Mouse (Mus musculus) brain, embryonic 14.5 days (tissue): ENCODE results near the gene Zfp462.

ENCODE experiments used
- CTCF ChIP-seq: fragments of 200-500 bp; IDR thresholded peaks from 2 replicates; pipeline ENCODE4 v1.5.1; 2012; ENCODE audit warnings: inconsistent platforms, mild to moderate bottlenecking, moderate library complexity, borderline replicate concordance; ENCODE audit not compliant: insufficient read depth, insufficient read length; ENCODE audit errors: extremely low read depth
- POLR2A ChIP-seq: fragments of 200-500 bp; IDR thresholded peaks from 2 replicates; pipeline ENCODE4 v1.6.1; 2012; ENCODE audit warnings: mild to moderate bottlenecking, inconsistent platforms, borderline replicate concordance; ENCODE audit not compliant: poor library complexity, insufficient read depth, insufficient read length, severe bottlenecking; ENCODE audit errors: extremely low read depth

DNA sequence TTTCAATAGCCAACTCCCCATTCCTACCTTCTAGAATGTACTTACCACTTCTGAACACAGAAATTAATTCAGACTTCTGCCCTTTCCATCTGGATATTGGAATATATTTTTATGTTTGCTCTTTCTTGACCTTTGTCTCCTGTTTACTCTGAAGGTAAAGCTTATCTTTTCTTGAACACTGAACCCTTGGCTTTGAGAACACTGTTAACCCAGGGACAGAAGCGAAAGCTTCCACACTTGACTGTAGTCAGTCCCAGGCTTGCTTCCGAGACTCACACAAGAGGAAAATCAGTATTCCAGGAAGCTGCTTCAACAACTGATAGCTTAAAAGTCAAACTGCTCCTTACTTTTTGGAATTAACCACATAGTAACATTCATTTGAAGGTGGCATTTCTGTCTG lies 70.7 kb downstream of the Zfp462 start:
- TF ChIP-seq POLR2A (no peak), CTCF (no peak)
